Mouse (Mus musculus): ENCODE data around the gene Pcca.

Pcca gene

GRCm38 (mm10) chr14:122835487-122836190 lies 301.5 kb downstream of the Pcca start:
- DNase-seq (ENCODE audit: low spot score in 2 of 2) = no peak

DNA sequence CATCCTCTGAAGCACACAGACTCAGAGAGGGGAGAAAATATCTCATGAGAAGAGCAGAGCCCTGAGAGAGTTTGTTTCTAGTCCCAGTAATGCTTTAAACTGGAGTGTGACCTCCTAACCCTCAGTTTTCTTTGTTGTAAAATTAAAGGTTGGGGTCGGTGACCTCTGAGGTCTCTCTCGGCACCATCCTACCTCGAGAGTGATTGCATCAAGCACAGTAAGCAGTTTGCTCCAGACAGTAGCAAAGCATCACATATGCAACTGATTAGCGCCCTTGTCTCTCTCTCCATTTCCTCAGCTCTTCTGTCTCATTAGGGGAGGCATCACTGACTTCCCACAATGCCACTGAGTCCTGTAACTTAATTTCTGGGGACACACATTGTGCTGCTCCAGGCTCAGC lies 302.1 kb downstream of the Pcca start:
- DNase-seq (ENCODE audit: low spot score in 2 of 2) = no peak

GRCm38 (mm10) chr14:122837018-122837417 lies 302.9 kb downstream of the Pcca start:
- no peak for DNase-seq (ENCODE audit: low spot score in 2 of 2)

DNA sequence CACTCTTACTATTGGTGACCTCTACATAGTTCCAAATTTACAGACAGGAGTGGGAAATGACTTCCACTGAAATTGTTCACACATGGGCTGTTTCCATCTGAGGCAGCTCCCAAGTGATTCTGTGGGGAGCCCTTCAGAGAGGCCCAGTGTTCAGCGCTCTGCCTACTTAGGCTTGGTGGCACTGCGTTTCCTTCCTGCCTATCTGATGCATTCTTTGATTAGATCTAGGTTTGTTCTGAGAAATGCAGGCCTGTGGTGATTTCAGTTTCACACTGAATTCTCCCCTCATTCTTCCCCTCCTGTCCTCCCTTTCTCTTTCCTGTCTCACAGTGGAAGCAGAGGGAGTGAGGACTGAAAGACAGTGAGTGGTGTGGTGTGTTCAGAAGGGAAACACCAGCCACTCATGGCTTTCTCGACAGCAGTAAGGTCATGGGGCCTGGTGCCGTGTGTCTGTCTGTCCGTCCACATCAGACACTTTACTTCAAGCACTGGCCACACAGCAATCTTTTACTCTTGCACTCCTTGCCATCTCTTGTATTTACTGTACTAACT lies 318.5 kb downstream of the Pcca start:
- DNase-seq (ENCODE audit: low spot score in 2 of 2) = no peak

DNA sequence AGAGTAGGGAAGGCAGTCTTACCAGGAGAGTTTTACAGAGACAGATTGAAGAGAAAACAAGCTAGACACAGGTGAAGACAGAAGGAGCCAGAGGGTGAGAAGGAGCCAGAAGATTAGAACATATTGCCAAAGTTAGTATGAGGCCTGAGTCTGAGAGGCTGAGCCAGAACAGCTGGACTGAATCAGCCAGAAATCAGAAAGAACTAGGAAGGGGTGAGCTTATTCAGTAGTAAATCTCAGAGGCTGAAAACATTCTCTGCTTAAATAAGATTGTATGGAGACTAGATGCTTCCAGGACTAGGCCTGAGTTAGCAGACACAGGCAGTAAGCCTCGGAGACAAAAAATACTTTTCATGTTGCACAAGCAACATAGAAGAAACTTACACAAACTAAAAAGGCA lies 325.7 kb downstream of the Pcca start:
- DNase-seq (ENCODE audit: low spot score in 2 of 2) = no peak

DNA sequence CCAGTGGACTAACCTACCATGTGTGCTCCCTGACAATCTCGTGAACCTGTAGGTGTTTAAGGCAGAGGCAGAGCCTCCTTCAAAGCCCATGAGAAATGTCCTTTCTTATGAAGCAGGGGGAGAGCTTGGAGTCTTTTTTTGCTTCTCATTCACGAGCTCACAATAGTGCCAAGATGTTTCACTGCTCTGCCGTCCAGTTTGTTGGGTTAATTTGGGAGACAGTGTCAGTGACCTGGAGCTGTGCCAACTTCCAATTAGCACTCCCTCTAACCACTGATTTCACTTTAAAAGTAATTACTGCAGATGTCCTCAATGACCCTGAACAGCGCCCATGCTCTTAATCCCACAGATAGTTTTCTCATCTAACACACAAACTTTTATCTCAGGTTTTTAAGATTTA lies 328.5 kb downstream of the Pcca start:
- DNase-seq (ENCODE audit: low spot score in 2 of 2) = no peak

GRCm38 (mm10) chr14:122865462-122866129 lies 331.5 kb downstream of the Pcca start:
- no peak for DNase-seq (ENCODE audit: low spot score in 2 of 2)

- DNase-seq (ENCODE audit: low spot score in 2 of 2) = no peak
Measured at GRCm38 (mm10) chr14:122867531-122868285, 333.6 kb downstream of the Pcca start.

DNA sequence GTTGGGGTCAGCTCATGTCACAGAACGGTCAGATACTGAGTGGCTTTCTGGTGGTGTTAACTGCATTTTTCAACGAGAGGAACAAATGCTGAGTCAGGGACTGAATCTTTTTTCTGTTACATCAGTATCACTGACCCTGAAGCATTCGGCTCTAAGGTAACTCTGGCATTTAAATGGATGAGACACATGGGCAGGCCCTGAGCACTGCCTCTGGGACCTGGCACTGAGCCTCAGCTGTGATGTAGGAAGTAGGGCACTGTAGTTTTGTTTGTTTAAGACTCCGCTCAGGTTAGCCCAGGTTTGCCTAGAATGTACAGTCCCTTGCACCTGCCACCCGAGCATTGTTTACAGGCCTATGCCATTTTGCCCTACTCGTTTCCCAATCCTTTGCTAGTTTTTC lies 335.7 kb downstream of the Pcca start:
- DNase-seq (ENCODE audit: low spot score in 2 of 2) = no peak

DNA sequence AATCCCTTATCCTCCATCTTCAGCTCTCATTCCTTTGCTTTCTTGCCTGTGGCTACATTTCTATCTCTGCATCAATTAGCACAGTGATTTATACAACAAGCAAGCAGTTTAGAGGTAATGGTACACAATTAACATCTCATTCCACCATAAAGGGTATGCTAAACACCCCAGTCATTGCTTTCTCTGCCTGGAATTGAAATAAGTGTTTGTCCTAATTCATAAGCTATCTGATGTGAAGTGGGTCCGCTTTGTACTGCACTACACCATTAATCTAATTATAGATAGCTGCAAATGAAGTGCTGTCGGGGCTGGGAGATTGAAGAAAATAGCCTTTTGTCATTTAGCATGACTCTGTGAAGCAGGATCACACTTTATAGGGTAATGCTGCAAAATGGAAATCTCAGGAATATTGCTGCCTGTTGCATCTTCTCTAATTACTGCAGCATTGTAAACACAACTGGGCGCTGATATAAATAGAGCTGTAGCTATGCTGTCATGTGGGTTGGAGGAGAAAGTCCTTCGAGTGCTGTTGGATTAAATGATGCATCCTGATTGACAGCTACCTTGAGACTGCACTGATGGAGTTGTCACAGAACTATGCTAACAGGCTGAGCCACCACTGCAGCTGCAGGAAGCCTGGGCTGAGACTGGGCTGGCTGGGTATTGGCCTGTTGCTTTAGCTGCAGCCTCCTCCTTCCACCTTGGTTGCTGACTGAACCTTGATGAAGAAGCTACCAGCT lies 337.9 kb downstream of the Pcca start:
- DNase-seq (ENCODE audit: low spot score in 2 of 2) = no peak

GRCm38 (mm10) chr14:122872612-122873011 lies 338.5 kb downstream of the Pcca start:
- DNase-seq (ENCODE audit: low spot score in 2 of 2) = no peak

GRCm38 (mm10) chr14:122875056-122875455 lies 340.9 kb downstream of the Pcca start:
- DNase-seq (ENCODE audit: low spot score in 2 of 2) = no peak

DNA sequence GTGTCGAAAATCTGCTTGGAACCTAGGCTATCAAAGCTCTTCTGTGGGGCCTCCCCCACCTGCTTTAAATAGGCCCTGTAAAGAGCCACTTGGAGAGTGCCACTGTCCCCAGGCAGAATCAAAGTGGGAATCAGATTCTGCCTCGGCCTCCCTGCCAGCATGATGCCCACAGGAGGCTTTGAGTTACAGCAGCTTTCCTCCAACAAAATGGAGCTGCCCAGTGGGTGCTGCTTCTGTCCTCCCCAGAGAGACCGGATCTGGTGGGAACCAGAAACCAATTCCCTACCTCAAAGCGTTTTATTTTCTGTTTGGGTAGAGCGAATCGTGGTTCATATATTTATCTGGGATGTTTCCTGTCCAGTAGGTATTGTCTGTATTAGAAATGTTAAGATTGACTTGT lies 341.5 kb downstream of the Pcca start:
- DNase-seq (ENCODE audit: low spot score in 2 of 2) = no peak

GRCm38 (mm10) chr14:122876163-122876562 lies 342.0 kb downstream of the Pcca start:
- peak; percentile 44 to 50 for DNase-seq (ENCODE audit: low spot score in 2 of 2)

DNA sequence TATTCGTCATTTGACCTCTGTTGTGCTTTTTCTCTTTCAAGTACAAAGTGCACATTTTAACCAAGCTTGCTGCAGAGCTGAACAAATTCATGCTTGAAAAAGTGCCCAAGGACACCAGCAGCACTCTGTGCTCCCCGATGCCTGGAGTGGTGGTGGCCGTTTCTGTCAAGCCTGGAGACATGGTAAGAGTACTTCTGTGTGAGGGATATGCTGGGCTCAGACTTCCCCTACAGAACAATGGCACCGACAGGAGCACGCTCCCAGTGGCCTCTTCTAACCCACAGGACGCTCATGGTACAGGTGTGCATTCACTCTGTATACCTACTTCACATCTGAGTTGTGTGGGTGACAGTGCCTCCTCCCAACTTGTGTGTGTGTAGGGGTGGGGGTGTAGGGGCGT lies 342.6 kb downstream of the Pcca start:
- no peak for DNase-seq (ENCODE audit: low spot score in 2 of 2)

DNA sequence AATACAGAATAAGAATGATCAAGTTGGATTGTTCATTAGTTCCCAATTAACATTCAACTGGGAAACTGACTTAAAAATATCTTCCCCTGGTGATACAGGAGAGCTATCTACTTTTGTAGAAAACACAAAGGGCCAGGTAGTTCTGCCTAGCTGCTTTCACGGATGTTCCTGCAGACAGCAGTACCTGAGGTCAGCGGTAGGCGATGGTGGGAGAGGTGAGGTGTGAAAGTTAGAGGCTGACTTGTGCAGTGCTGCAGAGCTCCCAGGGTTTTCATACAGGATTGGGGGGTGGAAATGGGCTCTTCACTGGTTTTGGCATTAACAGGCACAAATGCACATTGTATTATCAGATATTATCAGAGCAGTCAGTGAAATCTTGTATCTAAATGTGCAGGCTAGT lies 343.7 kb downstream of the Pcca start:
- DNase-seq (ENCODE audit: low spot score in 2 of 2) = no peak

- no peak for DNase-seq (ENCODE audit: low spot score in 2 of 2)
Measured at GRCm38 (mm10) chr14:122880291-122880690, 346.2 kb downstream of the Pcca start.

- no peak for DNase-seq (ENCODE audit: low spot score in 2 of 2)
Measured at GRCm38 (mm10) chr14:122881699-122882098, 347.6 kb downstream of the Pcca start.

- DNase-seq (ENCODE audit: low spot score in 2 of 2) = no peak
Measured at GRCm38 (mm10) chr14:122882201-122882639, 348.1 kb downstream of the Pcca start.

GRCm38 (mm10) chr14:122882795-122883409 lies 348.8 kb downstream of the Pcca start:
- DNase-seq (ENCODE audit: low spot score in 2 of 2) = no peak

DNA sequence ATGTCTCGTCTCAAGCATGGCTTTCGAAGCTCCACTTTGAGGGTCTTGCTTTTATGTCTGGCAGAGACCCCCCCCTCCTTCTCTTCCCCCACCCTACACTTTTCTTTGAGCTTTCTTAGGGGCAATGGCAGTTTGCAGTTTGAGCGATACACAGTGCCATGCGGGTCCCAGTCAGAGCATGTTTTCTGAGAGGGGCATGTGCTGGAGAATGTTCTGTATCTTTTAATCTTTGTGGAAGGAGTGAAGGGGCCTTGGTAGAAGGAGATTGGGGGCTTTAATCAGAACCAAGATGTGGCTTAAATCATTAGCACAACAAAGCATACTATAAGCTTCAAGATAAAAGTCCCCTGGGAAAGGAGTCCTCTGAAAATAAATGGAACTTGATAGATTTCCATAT lies 349.3 kb downstream of the Pcca start:
- no peak for DNase-seq (ENCODE audit: low spot score in 2 of 2)

Data from urinary bladder, adult 18-20 months (tissue).